Mouse (Mus musculus): ENCODE results near the gene Enpp7.

DNA sequence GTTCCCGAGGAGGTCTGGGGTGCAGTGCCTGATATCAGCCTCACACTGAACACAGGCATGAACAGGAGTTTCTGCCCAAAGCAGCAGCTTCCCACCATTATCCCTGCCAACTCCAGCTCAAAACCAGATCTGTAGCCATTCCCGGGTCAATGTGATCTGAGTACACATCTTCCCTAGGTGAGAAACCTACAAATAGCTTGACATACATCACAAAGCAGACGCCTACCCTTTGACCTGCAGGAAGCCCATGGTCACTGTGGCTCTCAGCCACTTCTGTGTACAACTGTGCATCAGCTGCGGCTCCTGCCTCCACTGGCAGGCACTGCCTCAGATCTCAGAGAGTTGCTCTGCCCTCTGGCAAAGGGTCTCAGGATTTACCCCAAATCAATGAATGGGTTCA, 48.3 kb upstream of the Enpp7 start:
- TF ChIP-seq HCFC1 (IDR thresholded peaks at IDR 0.05; ENCODE audit: borderline replicate concordance, insufficient read depth, low read length) (no peak), ZC3H11A (IDR thresholded peaks at IDR 0.05; ENCODE audit: borderline replicate concordance, low read depth, low read length) (no peak), ZNF384 (IDR thresholded peaks at IDR 0.05; ENCODE audit: low read depth, low read length) (no peak), MAFK (IDR thresholded peaks at IDR 0.05; ENCODE audit: insufficient read depth, low read depth, low read length) (no peak), CHD2 (IDR thresholded peaks at IDR 0.05; ENCODE audit: low read depth, low read length) (no peak)

Measured in ES-E14 (cell line).